Mouse (Mus musculus): ENCODE data around the gene 9430097D07Rik.

9430097D07Rik gene

DNA sequence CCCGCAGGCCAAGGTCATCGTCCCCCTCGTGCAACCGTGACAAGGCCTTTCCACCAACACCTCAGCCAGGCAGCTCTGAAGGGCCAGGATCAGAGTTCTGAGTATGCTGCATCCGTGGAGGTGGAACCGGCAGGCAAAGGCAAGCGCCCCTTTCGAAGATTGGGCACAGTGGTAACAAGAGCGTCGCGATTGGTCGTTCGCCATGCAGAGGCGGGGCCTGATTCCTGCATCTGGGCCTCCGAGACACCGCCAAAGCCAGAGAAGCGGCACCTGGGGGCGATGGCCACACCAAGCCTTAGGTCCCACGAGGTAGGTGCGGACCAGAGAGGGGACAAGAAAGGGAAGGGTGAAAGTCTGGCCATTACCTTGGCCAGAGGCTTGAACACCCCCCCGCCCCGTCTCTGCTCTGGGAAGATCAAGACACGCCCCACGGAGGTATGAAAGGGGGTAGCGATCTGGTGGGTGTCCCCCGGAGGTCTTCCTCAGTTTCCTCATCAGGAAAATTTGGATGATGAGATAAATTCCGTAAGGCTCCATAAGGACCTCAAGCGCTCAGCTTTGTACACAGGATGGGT lies at the start of gene 9430097D07Rik:
9430097D07Rik (minus strand) TSS at position 99 of the 575 bp plus-strand sequence.
- no peak for DNase-seq (ENCODE audit: low read depth, low spot score)

DNA sequence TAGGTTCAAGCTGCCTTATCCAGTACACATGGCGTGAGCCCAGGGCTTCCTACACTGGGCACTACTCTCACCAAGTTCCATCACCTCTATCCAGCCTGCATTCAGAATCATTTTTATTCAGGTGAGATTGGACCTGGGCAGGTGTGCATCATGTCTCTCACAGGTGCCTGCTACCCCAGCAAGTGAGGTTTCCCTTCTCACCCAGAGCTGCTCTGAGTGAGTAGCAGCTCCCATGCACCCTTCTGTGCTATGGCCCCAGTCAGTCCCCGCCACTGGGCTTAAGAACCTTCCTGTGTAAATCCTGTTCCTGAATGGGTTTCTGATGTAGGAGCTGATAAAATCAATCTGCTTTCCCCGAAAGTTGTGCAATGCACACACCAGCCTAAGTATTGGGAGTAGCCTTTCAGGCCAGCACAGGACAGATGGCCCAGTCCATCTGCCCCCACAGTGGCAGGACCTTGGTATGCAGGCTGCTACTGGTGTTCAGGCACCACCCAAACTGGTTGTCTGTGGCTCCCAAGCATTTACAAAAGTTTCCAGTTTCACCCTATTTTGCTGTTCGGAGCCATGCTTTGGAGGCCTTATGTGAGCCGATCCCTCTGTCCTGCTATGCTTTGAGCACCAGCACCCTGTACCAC lies 48.7 kb upstream of the 9430097D07Rik start:
- DNase-seq (ENCODE audit: low read depth, low spot score) = no peak

DNA sequence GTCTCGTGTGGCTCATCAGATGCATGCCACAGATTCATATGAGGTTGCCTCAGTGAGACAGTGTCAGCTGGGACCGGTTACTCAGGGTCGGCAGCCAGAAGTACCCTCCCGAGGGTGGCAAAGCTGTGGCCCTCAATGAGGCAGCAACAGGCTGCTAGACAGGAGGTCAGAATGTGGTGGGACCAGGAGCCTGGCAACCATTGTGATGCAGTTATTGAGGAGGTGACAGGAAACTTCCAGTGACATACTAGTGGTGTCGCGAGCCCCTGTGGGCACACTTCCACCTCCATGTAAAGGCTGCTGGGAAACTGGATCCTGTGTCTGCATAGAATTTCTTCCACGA lies 46.0 kb upstream of the 9430097D07Rik start, which contains the start of gene Ak1:
Ak1 (plus strand) TSS at position 242 of the 343 bp plus-strand sequence.
- no peak for DNase-seq (ENCODE audit: low read depth, low spot score)

DNA sequence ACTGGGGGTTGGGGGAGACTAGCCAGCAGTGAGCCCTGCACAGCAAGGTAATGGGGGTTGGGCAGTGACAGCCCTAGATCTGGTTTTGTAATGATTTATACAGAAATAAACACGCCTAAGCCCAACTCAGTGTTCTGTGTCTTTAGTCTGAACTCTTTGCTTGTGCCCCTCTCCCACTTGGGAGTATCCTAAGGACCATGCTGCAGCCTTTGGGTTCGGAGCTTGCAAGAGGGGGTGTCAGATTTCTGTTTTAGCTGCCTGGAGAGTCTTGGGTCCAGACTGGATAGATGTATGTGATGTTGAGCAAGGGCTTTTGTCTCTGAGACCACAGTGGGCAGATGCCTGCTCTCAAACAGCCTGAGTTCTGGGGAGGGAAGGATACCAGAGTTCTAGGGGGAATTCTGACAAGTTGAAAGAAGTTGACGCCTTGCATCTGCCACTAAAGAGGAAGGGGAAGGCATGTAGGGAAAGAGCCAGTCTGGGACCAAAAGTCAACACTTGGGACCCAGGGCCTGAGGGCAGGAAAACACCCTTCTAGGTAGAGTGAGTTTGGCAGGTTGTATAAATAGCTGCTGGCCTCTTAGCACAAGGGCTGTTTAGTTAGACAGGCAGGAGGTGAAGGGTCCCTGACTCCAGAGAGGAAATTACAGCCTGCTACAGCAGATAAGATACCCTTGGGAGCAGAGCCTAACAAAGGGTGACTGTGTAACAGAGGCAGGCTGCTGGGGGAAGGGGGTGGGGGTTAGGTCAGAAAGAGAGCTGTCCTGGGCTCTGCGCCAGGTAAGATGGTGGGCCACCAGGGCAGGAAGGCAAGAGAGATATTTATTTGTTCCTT lies 45.4 kb upstream of the 9430097D07Rik start:
- DNase-seq (ENCODE audit: low read depth, low spot score) = no peak

DNA sequence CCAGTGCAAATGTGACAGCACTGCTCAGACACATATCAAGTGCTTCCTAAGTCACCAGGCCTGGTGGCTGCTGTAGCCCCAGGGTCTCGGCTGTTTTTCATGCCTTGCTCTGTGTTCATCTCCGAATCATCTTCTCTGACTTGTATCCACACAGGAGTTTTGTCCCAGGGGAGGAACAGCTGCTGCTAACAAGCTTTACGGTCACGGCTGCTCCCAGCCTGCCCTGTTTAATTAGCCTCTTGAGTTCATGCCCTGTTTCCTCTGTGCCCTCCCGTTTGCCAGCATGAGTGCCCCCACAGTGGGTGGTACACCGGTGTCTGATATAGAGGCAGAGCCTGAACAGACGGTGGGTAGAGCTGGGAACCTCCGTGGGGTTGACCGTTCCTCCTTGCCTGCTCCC lies 42.6 kb upstream of the 9430097D07Rik start:
- DNase-seq (ENCODE audit: low read depth, low spot score) = no peak

DNA sequence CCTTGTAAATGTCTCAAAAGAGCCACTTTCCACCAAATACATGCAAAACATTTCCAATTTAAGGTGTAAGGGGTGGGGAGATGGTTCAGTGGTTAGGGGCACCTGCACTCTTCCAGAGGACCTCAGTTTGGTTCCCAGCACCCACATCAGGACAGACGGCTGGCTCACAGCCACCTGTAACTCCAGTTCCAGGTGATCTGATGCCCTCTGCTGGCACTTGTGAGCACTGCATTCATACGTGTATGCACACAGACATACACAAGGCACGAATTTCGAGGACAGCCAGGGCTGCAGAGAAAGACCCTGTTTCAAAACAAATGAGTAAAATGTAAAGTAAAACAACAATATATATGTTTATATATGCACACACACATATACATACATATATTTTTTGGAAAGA lies 42.1 kb upstream of the 9430097D07Rik start:
- DNase-seq (ENCODE audit: low read depth, low spot score) = no peak

DNA sequence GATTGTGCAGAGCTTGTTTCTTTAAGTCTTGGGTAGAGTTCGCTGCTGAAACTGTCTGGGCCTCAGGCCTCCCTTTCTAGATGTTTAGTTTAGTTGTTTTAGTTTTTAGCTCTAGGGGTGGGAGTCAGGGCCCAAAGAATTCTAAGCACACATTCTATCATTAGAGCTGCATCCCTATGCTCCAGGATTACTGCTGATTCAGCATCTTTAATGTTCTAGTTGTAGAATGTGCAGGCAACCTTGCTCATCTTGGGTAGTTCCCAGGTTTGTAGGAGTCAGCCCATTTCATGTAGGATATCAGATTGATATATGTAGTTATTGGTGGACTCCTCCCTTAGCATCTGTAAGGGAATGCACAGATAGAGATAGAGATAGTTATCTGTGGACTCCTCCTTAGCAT lies 41.6 kb upstream of the 9430097D07Rik start:
- DNase-seq (ENCODE audit: low read depth, low spot score) = no peak

DNA sequence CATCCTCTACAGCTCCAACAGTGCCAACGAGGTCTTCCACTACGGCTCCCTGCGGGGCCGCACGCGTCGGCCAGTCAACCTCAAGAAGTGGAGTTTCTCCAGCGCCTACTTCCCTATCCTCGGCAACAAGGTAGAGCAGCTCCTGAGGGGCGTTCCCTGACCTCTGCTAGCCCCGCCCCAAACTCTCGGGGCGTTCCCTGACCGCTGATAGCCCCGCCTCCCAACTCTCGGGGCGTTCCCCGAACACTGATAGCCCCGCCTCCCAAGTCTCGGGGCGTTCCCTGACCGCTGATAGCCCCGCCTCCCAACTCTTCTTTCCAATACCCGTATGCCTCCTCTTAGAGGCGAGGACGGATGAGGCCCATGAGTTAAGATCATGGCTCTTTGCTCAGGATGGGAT lies 36.8 kb upstream of the 9430097D07Rik start:
- DNase-seq (ENCODE audit: low read depth, low spot score) = no peak

DNA sequence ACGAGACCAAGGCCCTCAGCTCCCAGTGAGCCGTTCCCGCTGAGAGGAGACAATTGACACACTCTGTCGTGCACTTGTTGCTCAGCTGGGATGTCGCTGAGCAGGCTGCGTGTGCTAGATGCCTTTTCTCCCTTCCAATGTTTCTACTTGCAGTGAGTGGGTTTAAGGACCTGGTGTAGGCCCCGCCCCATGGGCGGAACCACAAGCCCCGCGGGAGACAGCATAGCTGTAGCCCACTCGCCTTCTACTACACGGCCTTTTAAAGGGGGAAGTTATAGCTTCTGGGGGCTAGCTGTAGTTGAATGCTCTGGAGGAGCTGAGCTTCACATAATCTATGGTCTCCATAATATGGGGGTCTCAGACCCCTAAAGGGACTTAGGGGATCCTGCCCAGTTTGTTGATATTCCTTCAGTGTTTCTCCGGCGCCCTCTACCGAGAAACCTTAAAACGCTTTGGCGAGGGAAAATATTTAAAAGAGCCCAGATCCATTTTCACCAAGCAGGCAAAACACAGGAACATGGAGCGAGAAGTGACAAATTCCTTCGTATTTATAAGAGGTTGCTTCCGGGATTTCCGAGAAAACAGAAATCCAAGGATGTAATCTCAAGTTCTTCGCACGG lies 35.2 kb upstream of the 9430097D07Rik start:
- DNase-seq (ENCODE audit: low read depth, low spot score) = no peak

DNA sequence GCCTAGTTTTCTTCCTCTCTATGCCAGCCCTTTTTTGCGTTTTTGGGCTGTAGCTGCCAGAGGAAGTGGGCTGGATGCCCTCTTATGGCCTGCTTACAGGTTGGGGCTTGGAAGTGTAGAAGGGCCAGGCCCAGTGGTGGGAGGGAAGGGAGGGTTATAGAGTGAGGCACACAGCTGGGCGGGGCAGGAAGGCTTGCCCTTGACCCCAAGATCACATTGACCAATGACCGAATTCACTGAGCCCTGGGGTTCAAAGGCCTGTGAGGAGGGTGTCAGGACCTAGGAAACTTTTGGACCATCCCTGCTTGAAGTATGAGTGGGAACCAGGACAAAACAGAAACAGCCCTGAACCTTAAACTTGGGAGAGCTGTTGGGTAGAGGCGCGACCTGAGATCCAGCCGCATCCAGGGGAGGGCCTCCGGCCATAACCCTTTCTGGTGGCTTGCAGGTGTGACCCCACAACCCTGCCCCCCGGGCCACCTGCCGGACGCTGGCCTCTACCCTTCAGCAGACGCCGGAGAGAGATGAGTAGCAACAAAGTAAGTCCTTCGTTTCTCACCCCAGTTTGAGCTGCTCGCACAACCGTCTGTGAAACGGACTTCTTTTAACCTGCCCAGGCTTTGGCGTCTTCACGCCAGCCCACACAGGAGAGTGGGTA lies 33.4 kb upstream of the 9430097D07Rik start:
- no peak for DNase-seq (ENCODE audit: low read depth, low spot score)

DNA sequence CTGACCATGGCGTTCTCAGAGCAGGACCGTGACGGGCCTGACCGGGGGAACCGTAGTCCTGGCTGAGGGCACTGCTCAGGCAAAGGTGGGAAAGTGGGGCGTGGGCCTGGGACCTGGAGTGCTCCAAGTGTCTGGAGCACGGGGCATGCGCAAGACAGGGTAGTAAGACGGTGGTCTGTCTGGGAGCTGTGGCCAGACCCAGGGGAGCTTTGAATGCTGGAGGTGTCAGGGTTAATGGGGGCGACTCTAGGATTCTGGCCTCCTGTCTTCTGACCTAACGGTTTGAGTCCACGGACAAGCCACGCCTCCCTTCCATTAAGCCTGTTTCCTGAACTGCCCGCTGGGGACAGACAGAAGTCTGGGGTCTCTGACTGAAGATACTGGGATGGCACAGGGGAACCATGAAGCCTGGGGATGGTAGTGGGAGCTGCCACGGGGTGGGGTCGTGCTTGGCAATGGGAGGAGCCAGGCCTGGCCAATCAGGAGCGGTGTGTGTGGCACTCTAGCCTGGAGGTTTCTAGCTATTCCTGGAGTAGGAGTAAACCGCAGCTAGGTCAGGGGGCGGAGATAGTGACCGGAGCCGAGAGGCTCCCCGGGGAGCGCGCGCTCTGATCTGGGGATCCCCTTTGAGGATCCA lies 32.8 kb upstream of the 9430097D07Rik start:
- DNase-seq (ENCODE audit: low read depth, low spot score) = no peak

DNA sequence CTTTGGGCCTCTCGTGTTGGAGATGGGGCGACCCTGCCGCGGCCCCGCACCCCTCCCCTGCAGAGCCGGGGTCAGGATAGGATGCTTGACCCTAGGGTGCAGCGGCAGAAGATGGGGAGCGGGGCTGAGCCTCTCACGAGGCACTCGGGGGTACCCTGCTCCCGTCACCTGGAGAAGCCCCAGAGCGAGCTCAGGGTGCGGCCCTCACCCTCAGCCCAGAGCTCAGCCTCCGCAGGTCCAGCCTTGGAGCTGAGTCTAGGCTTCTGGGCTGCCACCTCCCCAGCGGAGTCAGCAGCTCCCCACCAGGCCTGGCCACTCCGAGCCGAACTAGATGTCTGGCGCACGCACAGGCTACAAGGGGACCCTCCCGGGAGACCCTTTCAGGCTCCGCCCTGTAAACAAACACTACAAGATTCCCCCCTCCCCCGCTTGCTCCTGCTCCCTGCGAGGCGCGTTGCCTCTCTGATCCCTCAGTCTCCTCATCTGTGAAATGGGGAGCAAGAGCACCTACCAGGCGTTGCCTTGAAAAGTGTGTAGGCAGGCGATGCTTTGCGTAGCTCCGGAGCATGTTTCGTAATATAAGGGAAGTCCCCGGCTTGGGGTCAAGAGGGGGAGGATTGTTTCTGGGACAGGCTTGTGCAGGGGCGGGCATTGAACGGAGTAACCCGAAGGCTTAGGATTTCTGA lies 31.9 kb upstream of the 9430097D07Rik start:
- no peak for DNase-seq (ENCODE audit: low read depth, low spot score)

DNA sequence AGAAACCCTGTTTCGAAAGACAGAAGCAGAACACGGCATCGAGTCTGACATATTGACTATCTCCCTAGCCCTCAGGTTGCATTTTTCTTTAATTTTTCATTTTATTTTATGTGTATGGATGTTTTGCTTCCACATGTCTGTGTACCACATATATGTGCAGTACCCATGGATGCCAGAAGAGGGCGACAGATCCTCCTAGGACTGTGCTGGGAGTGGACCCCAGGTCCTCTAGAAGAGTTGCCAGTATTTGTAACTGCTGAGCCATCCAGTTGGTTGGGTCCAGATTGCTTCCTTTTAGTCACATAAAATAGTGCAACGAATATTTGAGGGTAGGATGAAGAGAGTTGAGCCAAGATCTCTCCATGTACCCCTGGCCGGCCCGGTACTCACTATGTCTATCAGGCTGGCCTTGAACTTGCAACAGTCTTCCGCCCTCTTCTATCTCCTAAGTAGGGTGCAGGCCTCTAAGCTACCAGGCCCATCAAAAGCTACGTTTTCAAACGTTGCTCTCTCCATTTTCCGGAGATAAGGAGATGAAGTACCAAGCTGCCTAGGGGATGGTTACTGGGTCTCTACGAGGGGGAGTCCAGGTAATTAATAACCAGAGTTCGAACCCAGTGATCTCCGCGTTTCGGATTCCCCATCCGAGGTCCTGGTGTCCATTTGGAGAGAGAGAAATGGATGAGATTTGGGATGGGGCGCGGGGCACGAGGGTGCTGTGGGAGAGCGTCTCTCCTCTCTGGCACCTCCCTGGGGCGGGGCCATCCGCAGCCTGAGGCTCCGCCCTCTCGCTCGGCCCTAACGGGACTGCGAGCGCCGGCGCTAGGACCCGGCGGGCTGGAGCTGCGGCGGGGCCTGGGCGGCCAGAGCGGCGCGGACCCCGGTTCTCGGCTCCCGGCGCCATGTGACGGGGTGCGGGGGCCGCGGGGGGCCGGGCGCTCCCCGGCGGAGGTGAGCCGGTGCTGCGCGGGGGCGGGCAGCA lies 31.0 kb upstream of the 9430097D07Rik start:
- no peak for DNase-seq (ENCODE audit: low read depth, low spot score)

DNA sequence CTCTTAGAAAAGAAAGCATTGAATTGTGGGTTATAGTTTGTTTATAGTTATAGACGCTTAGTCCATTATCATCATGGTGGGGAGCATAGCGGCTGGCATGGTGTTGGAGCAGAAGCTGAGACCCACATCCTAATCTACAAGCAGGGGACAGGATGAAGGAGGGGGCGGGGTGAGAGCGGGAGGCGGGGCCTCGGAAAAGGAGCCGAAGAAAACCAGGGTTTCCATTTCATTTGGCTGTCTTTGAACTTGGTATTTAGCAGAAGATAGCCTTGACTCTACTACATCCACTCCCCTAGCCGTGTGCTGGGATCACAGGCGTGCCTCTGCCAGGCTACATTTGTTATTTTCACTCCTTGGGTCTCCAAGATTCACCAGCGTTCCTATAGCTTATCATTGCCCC lies 29.1 kb upstream of the 9430097D07Rik start:
- DNase-seq (ENCODE audit: low read depth, low spot score) = no peak

DNA sequence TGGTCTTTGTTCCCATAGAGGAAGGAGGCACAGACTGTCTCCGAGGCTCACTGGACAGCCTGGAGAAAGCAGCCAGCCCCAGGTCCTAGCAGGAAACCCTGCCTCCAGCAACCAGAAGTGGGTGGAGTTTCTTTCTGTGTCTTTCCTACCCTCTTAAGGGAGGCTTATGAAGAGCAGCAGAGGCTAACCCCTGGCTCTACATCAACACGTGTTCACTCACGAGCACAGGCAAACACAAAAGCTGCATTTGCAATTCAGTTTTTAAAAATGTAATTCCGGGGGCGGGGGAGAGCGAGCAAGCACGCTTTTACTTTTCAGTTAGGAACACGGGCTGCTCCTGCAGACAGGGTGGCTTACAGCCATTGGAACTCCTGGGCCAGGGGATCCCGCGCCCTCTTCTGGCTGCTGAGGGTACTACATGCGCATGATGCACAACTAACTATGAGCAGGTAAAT lies 27.1 kb upstream of the 9430097D07Rik start:
- no peak for DNase-seq (ENCODE audit: low read depth, low spot score)

DNA sequence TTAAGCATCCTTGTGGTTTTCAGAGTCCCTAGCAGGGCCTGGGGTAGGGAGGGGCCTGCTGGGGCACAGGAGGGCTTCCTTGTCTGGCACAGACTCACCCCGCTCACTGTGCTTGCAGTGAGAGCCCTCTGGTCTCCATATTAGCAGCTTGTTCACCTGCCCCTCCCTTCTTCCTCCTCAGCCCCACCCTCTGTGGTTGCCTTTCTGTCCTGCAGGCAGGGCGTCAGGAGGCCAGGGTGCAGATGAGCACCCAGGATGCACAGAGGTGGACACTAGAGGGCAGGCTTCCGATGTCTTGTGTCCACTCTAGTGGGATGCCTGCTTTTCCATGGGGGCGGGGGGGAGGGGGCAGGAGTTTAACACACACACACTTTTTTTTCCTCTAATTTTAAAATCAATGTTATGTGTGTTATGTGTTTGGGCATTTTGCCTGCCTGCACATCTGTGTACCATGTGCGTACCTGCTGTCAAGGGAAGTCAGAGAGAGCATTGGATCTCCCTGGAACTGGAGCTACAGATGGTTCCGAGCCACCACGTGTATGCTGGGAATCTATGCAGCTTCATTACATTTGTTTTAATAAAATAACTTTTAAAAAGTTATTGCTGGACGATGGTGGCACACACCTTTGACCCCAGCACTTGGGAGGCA lies 26.1 kb upstream of the 9430097D07Rik start:
- no peak for DNase-seq (ENCODE audit: low read depth, low spot score)

DNA sequence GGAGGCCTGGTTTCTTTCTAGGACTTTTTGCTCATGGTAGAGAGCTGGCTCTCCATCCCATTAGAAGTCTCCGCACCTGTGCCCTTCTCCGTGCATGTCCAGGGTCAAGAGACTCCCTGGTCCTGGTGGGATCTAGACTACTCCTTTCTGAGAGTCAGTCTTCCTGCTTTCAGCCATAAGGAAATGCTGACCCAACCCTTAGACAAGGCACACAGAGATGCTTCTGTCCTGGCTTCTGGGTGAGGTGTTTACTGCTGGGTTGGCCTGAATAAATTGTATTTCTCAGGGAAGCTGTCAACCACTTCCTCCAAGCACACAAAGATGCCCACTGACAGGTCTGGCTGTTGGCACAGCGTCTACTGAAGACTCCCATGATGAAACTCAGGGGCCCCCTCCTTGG lies 23.9 kb upstream of the 9430097D07Rik start, which contains the start of gene St6galnac6:
St6galnac6 (plus strand) TSS at position 301 of the 400 bp plus-strand sequence.
- DNase-seq (ENCODE audit: low read depth, low spot score) = no peak

DNA sequence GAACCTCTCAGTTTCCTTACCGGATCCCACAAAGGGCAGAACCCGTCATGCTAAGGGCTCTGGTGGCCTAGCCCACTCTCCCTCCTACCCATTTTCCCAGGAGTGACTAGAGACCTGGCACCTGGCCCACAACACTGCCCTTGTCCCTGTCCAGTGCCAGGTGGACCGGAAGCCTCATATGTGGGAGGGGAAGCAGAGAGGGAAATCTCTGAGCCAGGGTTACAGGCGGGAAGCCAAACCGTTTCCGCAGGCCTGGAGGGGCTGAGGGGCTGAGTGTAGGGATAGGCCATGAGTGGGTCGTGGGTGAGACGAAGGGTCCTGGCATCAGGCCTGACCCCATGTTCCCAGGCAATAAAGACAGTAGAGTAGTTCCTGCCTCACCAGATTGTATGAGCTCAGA lies 23.0 kb upstream of the 9430097D07Rik start:
- no peak for DNase-seq (ENCODE audit: low read depth, low spot score)

DNA sequence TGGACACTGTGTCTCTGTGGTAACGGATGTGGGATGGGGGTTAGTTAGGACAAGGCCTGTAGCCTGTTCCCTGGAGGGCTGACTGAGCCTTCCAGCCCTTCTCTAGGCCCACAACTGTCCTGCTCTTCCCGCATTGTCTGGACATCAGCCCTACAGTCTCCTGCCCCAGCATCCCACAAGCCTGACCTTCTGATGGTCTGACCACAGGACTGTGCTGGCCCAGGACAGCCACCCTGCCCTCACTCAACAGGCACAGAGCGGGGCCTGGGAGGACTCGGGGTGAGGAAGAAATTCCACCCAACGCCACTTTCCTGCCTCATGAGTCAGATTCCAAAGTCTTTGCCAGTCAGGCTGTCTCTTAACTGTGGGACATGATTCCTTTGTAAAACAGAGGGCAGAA lies 22.2 kb upstream of the 9430097D07Rik start:
- DNase-seq (ENCODE audit: low read depth, low spot score) = no peak
